Mouse (Mus musculus): ENCODE results near the gene Ppm1e. TPM values are rescaled to one million over a fixed set of nuclear protein-coding genes. Genes with fewer than 3 reads are reported as not detected.

Ppm1e gene
- polyA plus RNA-seq, 1 experiment from 2014 or later = 2.9 TPM

GRCm38 (mm10) chr11:87357317-87358300, 1.2 kb downstream of the Ppm1e start:
- no peaks in the 10 kb centered on the region for H3K9me3 ChIP-seq (replicated peaks)
- H3K4me3 ChIP-seq = peak overlapping the region; percentile 84
- ATAC-seq = peak; percentile 18; the same call in 1 of the 2 replicates
- H3K36me3 ChIP-seq = no peaks in the 10 kb centered on the region
- H3K27ac ChIP-seq = peak overlapping the region; percentile 75
- peaks cover 55% of the 10 kb centered on the region for H3K27me3 ChIP-seq (replicated peaks)
- H3K4me2 ChIP-seq = peak overlapping the region; percentile 98
- peaks cover 22% of the 10 kb centered on the region for H3K4me1 ChIP-seq
- peak overlapping the region; percentile 87 for H3K9ac ChIP-seq
- 6% methylated on average over 31 of the region's 31 CpGs for WGBS (ENCODE audit: insufficient replicate concordance)

- 82% methylated on average over 1 of the region's 1 CpGs for WGBS (ENCODE audit: insufficient replicate concordance)
- no peaks in the 10 kb centered on the region for H3K9me3 ChIP-seq (replicated peaks)
These were observed 4.0 kb downstream of the Ppm1e start for GRCm38 (mm10) chr11:87354861-87355260.

GRCm38 (mm10) chr11:87353646-87354170, 5.1 kb downstream of the Ppm1e start:
- no peak overlapping the region for H3K4me3 ChIP-seq
- 72% methylated on average over 7 of the region's 7 CpGs for WGBS (ENCODE audit: insufficient replicate concordance)
- no peaks in the 10 kb centered on the region for H3K9me3 ChIP-seq (replicated peaks)
- ATAC-seq = no peak
- H3K4me2 ChIP-seq = no peak overlapping the region
- peaks cover 30% of the 10 kb centered on the region for H3K27me3 ChIP-seq (replicated peaks)
- H3K9ac ChIP-seq = no peak overlapping the region
- H3K36me3 ChIP-seq = no peaks in the 10 kb centered on the region
- peaks cover 16% of the 10 kb centered on the region for H3K4me1 ChIP-seq
- H3K27ac ChIP-seq = no peak overlapping the region

More at GRCm38 (mm10) chr11:87354861-87355260, 4.0 kb downstream of the Ppm1e start:
- ATAC-seq = no peak
- H3K4me1 ChIP-seq = peaks cover 22% of the 10 kb centered on the region
- no peak overlapping the region for H3K27ac ChIP-seq
- H3K9ac ChIP-seq = no peak overlapping the region
- peaks cover 41% of the 10 kb centered on the region for H3K27me3 ChIP-seq (replicated peaks)
- no peak overlapping the region for H3K4me3 ChIP-seq
- no peaks in the 10 kb centered on the region for H3K36me3 ChIP-seq
- H3K4me2 ChIP-seq = no peak overlapping the region

DNA sequence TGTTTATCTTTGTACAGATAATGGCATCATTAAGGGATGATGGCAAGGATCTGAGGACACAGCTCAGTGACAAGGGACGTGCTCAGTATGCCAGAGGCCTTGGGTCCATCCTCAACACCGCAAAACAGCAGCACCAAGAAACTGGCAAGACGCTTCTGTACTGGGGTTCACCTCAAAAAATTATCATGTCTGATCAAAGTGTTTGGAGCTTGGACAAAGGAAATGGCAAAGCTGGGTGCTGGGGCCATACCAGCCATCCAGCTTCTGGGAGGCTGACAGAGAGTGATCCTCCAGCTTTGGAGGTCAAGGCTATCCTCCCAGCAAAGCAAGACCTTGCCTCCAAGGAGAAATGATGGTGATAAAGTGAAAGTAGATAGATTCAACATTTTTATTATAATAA, 32.4 kb downstream of the Ppm1e start:
- Histone ChIP-seq H3K4me3 (no peak overlapping the region), H3K9me3 (replicated peaks) (no peaks in the 10 kb centered on the region), H3K27ac (no peak overlapping the region), H3K9ac (no peak overlapping the region), H3K36me3 (no peaks in the 10 kb centered on the region), H3K4me2 (no peak overlapping the region), H3K4me1 (peaks cover 18% of the 10 kb centered on the region), H3K27me3 (replicated peaks) (no peaks in the 10 kb centered on the region)
- WGBS (ENCODE audit: insufficient replicate concordance) = 73% methylated on average over 3 of the region's 3 CpGs
- no peak for ATAC-seq

DNA sequence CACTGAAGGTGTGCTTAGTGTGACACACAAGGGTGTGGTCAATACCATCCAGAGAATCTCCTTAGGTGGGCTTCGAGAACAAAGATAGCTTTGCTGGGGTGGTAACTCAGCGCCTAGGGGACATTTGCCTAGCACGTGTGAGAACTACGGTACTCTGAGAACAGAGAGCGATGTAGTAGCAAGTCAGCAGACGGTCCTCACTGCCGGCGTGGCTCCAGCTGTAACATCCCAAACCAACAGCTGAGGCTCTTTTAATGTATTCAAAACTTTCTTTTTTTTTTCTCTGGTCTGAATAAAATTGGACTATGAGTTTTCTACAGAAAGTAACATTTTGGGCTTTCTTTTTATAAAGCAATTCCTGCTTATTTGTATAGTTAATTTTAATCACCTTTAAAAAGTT, 36.3 kb downstream of the Ppm1e start:
- no peak overlapping the region for H3K9ac ChIP-seq
- no peak for ATAC-seq
- peaks cover 18% of the 10 kb centered on the region for H3K4me1 ChIP-seq
- H3K9me3 ChIP-seq (replicated peaks) = no peaks in the 10 kb centered on the region
- no peak overlapping the region for H3K4me2 ChIP-seq
- 65% methylated on average over 8 of the region's 8 CpGs for WGBS (ENCODE audit: insufficient replicate concordance)
- H3K27me3 ChIP-seq (replicated peaks) = no peaks in the 10 kb centered on the region
- no peak overlapping the region for H3K27ac ChIP-seq
- no peak overlapping the region for H3K4me3 ChIP-seq
- H3K36me3 ChIP-seq = no peaks in the 10 kb centered on the region

DNA sequence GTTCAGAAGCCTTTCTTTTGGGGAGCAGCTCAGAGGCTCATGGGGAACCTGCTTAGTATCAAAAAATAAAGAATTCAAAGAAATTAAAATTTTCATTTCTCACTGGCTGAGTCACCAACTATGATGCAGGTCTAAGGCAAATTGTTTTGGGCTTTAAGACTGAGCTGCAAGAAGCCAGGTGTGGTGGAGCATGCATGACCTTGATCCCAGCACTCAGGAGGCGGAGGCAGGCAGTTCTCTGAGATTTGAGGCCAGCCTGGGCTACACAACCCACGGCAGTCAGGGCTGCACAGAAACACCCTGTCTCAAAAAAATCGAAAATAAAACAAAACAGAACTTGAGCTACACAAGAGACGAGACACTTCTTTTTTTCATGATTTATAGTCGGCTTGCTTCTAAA, 38.8 kb downstream of the Ppm1e start:
- Histone ChIP-seq H3K9me3 (replicated peaks) (no peaks in the 10 kb centered on the region), H3K4me1 (peaks cover 7% of the 10 kb centered on the region), H3K4me2 (no peak overlapping the region), H3K4me3 (no peak overlapping the region), H3K9ac (no peak overlapping the region), H3K27ac (no peak overlapping the region), H3K36me3 (no peaks in the 10 kb centered on the region), H3K27me3 (replicated peaks) (no peaks in the 10 kb centered on the region)
- WGBS (ENCODE audit: insufficient replicate concordance) = 55% methylated on average over 5 of the region's 5 CpGs
- no peak for ATAC-seq

GRCm38 (mm10) chr11:87318956-87319708, 39.7 kb downstream of the Ppm1e start:
- Histone ChIP-seq H3K36me3 (no peaks in the 10 kb centered on the region), H3K9ac (no peak overlapping the region), H3K27me3 (replicated peaks) (no peaks in the 10 kb centered on the region), H3K4me1 (no peaks in the 10 kb centered on the region), H3K27ac (no peak overlapping the region), H3K4me2 (no peak overlapping the region), H3K9me3 (replicated peaks) (no peaks in the 10 kb centered on the region), H3K4me3 (no peak overlapping the region)
- ATAC-seq = no peak
- 76% methylated on average over 9 of the region's 9 CpGs for WGBS (ENCODE audit: insufficient replicate concordance)

GRCm38 (mm10) chr11:87313533-87313932, 45.3 kb downstream of the Ppm1e start:
- Histone ChIP-seq H3K27ac (no peak overlapping the region), H3K4me1 (peaks cover 21% of the 10 kb centered on the region), H3K4me2 (no peak overlapping the region), H3K4me3 (no peak overlapping the region), H3K9me3 (replicated peaks) (no peaks in the 10 kb centered on the region), H3K9ac (no peak overlapping the region), H3K36me3 (no peaks in the 10 kb centered on the region), H3K27me3 (replicated peaks) (no peaks in the 10 kb centered on the region)
- WGBS (ENCODE audit: insufficient replicate concordance) = 45% methylated on average over 3 of the region's 3 CpGs
- no peak for ATAC-seq

DNA sequence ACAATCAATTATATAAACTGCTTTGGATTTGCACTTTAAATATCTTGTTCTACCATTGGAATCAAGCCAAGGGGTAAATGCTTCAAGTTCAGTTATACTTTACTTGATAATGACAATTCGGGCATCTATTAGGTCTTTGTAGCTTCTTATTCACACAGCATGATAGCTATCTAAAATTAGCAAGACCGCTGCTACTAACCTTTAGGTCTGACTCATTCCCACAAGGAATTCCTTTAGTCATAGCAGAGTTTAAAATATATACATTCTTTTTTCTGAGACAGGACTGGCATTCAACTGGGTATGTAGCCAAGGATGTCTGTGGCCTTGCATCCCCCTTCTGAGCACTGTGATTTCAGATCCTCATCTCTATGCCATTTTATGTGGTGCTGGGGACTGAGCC, 48.5 kb downstream of the Ppm1e start:
- H3K9me3 ChIP-seq (replicated peaks) = no peaks in the 10 kb centered on the region
- H3K4me3 ChIP-seq = no peak overlapping the region
- peak overlapping the region; percentile 8; the same call in 1 of the 2 replicates for H3K4me2 ChIP-seq
- no peak overlapping the region for H3K9ac ChIP-seq
- H3K36me3 ChIP-seq = no peaks in the 10 kb centered on the region
- peaks cover 21% of the 10 kb centered on the region for H3K4me1 ChIP-seq
- H3K27ac ChIP-seq = no peak overlapping the region
- ATAC-seq = no peak
- H3K27me3 ChIP-seq (replicated peaks) = no peaks in the 10 kb centered on the region
- WGBS (ENCODE audit: insufficient replicate concordance) = 79% methylated on average over 2 of the region's 2 CpGs

DNA sequence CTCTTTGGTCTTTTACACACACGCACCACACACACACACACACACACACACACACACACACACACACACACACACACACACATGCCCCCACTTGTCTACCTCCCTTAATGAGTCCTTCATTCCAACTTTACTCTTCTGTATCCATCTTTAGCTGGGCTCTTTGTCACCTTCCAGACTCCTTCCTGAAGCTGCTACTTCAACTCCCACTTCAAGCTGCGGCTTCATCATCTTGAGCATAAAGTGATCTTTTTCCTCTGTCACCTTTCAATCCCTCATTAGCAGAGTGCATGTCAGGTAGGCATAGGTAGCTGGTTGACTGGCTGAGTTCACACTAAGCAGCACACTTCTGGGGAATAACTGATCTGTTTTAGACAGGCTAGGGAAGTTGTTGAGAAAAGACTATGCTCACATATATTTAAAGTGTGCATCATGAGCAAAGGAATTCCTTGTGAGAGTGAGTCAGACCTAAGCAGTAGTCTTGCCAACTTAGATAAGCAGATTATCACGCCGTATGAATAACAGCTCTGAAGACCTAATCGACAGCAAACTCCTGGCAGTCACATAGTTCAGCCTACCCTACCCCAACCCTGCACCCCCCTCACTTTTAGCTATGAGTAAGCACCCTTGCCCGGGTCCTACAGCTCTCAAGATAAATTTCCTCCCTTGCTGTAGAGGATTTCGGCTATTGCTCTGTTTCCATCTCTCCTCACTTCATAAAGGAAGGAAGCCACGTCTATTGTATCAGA, 49.3 kb downstream of the Ppm1e start:
- H3K4me1 ChIP-seq = peaks cover 21% of the 10 kb centered on the region
- 30% methylated on average over 8 of the region's 8 CpGs for whole genome bisulfite sequencing (ENCODE audit: insufficient replicate concordance)
- H3K27ac ChIP-seq = peak overlapping the region; percentile 71
- no peak overlapping the region for H3K4me3 ChIP-seq
- peak overlapping the region; percentile 34 for H3K4me2 ChIP-seq
- no peak overlapping the region for H3K9ac ChIP-seq
- H3K27me3 ChIP-seq (replicated peaks) = no peaks in the 10 kb centered on the region
- no peaks in the 10 kb centered on the region for H3K9me3 ChIP-seq (replicated peaks)
- ATAC-seq = peak; percentile 94
- no peaks in the 10 kb centered on the region for H3K36me3 ChIP-seq

GRCm38 (mm10) chr11:87299066-87299465, 59.8 kb downstream of the Ppm1e start:
- Histone ChIP-seq H3K4me1 (0 out of 2 replicates have a peak, but pooled peaks cover 10% of the 10 kb centered on the region), H3K27ac (no peak overlapping the region), H3K9ac (no peak overlapping the region), H3K4me3 (no peak overlapping the region), H3K27me3 (replicated peaks) (no peaks in the 10 kb centered on the region), H3K36me3 (no peaks in the 10 kb centered on the region), H3K4me2 (no peak overlapping the region), H3K9me3 (replicated peaks) (no peaks in the 10 kb centered on the region)
- WGBS (ENCODE audit: insufficient replicate concordance) = 68% methylated on average over 5 of the region's 5 CpGs
- ATAC-seq = no peak
